Mouse (Mus musculus): ENCODE measurements around the gene Ostm1. TPM values are rescaled to one million over a fixed set of nuclear protein-coding genes. Genes with fewer than 3 reads are reported as not detected.

Ostm1 gene
- 10 to 100 TPM; 34.7 to 46.2 (median 41.6) TPM for polyA plus RNA-seq (2017; shearing (Covaris generic))

DNA sequence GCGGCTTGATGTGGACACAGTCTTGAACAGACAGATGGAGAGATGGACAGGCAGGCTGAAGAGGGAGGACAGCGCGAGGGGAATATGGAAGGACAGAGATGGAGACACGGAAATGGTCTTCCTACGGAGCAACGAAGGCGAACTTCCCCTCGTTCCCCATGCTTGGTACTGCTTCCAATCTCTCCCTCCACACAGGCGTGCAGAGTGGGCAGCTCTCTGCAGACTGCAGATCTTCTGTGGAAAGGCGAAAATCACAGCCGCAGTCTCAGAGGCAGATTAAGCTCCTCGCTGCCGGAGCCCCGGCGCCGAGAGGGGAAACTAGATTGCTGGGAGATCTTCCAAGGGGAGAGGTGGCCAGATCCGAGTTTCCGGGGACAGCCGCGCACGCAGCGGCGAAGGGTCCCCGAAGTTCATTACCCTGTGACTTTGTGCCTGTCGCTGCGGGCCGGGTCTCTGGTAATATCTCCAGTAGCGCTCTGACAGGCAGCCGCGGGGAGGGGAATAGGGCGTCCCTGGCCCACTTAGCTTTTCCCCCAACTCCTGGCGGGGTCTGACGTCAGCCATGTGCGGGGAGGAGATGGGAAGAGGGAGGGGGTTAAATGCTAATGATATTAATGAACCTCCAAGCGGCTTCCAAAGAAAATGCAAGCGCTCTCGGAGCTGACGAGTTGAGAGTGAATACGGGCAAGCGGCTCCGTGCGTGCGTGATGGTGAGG is at the start of gene Ostm1, which contains the start of gene Nr2e1:
TSS of gene Ostm1 (plus strand) at position 666 of the 716 bp plus-strand sequence.
TSS of gene Nr2e1 (minus strand) at position 476 of the 716 bp plus-strand sequence.
- ATAC-seq = no peak

- no peak for ATAC-seq
Measured at GRCm38 (mm10) chr10:42533836-42534453, 49.7 kb upstream of the Ostm1 start.

DNA sequence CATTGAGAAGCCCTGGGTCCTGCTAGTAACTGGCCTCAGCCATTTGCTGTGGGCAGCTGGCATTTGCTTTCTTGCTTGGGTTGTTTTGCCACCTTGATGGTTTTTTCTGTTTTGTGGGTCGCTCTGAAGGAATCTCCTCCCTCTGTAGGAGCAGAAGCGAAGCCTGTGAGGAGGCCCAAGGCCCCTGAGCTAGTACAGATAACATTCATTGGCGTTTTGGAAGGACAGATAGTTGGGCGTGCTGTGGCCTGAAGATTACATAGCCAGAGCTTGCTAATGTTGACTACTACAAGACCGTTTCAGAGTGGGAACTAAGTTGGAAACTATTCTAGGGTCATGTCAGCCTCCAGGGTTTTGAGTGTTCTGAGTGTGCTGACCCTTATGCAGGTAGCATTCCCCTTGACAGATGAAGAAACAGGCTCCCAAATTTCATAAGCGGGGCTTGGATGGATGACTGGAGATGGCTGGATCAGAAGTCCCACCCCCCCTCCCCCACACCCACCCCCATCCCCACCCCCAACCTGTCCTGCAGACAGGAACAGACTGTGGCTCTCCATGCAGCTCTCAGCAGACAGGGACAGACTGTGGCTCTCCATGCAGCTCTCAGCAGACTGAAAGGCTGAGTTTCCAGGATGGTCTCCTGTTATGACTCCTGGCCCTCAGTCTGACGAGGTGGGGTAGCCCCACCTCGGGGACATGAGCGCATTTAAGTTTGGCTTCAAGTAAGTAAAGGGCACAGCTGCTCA is 45.9 kb upstream of the Ostm1 start:
- no peak for ATAC-seq

DNA sequence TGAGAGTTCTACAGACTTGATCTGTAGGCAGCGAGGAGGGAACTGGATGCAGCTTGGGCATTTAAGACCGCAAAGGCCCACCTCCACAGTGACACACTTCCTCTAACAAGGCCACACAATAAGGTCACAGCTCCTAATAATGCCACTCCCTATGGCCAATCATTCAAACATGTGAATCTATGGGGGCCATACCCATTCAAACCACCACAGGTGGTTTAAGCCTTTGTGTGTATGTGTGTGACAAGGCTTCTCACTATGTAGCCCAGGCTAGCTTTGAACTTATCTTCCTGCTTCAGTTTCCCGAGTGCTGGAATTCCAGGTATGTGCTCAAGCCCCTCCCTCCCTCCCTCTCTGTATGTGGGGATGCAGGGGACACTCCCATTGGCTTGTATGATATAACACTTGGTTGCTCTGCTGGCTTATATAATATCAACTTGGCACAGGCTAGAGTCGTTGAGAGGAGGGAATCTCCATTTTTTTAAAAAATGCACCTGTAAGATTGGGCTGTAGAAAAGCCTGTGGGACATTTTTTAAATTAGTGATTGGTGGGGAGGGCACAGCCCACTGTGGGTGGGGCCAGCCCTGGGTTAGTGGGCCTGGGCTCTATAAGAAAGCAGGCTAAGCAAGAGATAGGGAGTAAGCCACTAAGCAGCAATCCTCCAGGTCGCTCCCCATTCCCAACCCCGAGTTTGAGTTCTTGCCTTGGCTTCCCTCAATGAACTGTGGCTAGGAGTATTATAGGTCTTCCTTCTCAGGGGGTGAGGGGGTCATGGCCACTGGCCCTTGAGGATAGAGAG is 37.7 kb upstream of the Ostm1 start:
- no peak for ATAC-seq

DNA sequence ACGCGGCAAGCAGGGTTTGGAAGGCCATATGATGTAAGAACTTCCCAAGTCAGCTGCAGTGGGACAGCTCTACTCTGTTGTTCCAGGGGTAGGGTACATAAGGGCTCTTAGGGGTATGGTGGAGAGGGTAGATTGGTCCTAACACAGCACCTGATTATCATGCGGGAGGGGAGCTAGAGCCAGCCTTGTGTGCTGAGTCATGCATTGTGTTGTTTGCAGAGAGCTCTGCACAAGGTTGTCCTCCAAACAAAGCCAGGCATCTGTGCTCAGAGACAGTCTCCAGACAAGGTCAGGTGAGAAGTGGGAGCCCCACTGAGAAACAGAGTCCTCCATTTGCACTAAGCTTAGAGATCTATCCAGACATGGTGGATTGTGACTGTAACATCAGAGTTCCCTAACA is 37.1 kb upstream of the Ostm1 start:
- no peak for ATAC-seq

GRCm38 (mm10) chr10:42559581-42560200 is 23.9 kb upstream of the Ostm1 start:
- ATAC-seq = no peak

- no peak for ATAC-seq
Measured at GRCm38 (mm10) chr10:42562272-42562671, 21.4 kb upstream of the Ostm1 start.

GRCm38 (mm10) chr10:42572567-42572966 is 11.1 kb upstream of the Ostm1 start:
- ATAC-seq = no peak

- no peak for ATAC-seq
Measured at GRCm38 (mm10) chr10:42572971-42573370, 10.7 kb upstream of the Ostm1 start.

DNA sequence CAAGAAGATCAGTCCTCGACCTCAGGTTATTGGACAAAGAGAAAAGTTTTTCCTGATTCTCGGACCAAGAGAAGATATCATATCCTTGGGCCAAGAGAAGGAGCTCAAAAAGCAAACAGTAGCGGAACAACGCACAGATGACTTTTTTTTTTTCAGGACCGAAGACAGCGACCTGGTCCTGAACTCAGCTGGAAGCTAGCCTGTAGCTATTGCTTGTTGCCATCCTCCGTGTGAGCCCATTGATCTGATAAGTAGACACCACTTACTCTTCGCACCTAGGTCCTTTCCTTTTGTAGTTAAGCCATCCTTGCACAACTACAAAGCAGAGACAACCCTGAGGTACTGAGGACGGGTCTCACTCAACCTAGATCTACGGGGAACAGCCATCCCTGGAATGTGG is 9.0 kb upstream of the Ostm1 start:
- no peak for ATAC-seq

GRCm38 (mm10) chr10:42577525-42578280 is 5.9 kb upstream of the Ostm1 start:
- ATAC-seq = no peak

DNA sequence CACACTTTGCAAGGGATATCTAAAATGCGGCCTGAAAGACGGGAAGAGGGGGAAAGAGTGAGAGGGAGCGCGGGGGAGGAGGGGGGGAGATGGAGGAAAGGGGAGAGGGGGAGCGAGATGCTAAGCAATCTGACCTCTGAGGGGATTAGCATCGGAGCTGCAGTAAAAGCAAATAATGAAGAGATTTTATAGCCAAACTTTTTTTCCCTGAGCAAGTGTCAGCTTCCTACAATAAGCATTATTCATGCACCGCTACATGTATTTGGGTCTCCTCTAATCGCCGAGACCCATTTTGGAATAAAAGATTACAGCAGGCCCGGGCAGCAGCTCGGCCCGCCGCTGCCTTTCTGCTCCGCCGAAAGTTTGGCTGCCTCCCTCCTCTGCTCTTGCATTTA is 5.3 kb upstream of the Ostm1 start:
- no peak for ATAC-seq

DNA sequence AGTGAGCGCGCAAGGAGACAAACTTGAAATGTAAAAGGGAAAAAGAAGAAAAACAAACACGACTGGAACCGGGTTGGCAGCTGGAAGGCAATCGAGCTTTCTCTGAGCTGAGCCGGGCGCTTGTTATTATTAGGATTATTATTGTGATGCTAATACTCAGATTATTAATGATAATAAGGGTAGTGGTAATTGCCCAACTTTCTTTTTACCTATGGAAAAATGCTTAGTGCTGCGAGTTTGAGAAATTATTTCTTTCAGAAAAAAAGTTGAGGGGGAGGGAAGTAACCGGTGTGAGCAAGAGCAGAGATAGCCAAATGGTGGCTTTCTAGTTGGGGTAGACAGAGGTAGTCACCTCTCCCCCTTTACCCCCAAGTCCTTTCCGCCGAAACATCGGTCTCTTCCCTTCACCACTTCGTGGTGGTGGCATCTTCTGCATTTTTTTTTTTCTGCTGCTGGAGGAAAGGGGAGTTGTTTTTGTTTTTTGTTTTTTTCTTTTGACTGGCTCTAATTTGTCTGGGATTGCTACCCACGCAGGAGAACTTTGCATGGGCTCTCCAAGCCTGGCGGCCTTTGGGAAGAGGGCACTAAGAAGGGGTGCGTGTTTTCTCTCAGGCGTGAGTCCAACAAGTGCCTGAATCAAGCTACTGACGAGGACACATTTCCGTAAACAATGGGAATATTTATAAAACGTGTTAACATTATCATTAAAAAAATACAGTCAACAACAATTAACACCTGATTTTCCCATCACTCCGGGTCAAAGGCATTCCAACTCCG is 4.7 kb upstream of the Ostm1 start:
- no peak for ATAC-seq

DNA sequence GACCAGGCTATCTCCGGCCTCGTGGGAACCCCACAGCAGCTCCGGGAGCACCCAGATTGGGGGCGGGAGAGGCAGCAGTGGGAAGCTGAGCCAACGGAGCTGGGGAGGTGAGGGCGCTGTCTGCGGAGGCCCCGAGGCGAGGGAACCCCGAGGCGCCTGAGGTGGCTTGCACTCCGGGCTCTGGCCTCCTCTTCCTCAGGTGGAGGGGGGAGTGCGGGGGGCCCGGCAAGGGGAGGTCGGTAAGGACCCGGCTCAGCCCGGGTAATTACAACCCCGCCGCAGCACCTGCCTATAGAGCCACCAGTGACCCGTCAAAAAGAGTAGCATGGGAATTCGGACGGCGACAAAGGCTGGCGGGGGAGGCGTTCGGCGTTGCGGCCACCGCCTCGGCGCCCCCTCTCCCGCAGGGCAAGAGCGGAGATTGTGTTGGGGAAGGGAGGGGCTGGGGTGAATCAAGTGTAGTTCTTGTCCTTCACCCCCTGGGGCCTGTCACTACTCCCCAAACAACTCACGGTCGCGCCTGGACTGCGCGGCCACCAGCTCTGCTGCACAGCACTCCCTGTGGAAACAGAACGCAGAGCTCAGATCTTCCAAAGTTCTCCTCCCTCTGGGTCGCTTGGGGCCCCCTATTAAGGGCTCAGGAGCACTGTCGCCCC is 4.0 kb upstream of the Ostm1 start:
- ATAC-seq = no peak

DNA sequence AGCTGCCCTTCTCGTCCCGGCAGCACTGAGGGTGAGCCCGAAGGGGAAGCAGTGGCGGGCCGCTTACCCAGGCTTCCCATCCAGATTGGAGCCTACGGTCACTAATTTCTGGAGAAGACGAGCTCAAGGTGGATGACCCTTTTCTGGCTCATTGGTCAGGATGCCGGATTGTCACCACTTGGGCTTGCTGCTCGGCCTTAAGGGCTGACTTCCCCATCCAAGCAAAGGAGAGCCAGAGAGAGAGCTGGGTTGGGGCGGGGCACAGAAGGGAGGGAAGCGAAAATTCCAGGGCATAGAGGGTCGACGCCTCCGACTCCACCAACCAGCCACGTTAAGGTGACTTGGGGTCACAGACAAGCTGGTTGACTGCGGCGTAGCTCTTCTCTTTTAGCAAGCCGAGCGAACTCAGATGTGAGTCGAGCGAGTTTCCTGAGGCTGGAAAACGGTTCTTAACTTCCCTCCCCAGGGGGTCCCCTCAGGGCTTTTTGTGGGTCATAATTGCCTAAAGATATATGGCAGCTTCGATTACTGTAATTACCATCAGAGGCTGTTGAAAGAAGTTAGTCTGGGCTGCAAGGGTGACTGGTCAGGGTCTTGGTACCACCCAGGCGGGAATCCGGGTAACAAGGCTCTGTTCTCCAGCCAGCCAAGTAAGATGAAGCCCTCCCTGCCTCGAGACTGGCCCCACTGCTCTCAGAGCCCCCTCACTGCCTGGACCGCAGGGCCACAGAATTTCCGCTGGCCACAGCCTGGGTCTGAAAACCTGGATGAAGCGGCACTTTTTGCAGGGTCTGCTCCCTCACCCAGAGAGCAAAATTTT is 3.3 kb upstream of the Ostm1 start:
- no peak for ATAC-seq

DNA sequence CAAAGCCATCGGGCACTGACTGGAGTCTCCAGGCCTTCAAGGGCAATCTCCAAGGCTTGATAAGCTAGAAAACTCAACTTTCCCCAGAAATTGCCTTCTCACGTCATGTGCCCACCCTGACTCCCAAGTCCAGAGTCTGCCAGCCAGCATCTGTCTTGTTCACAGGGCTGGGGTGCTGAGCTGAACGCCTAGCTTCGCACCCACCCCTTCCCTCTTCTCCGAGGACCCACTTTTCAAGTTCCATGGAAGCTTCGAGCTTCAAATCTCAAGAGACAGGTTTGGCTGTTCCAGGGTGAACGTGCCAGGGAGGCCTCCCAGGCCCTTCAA is 2.7 kb upstream of the Ostm1 start:
- no peak for ATAC-seq

GRCm38 (mm10) chr10:42581694-42582565 is 1.7 kb upstream of the Ostm1 start:
- no peak for ATAC-seq

- no peak for ATAC-seq
Measured at GRCm38 (mm10) chr10:42582566-42583110, 984 bp upstream of the Ostm1 start.

All from inflammation-experienced regulatory T-cells, adult 6 months (primary cell).